Mouse (Mus musculus) R1 (cell line): ENCODE measurements around the gene Pkhd1.

Experiments used
- DNase-seq: peaks from one replicate; pipeline ENCODE4 v3.0.0-alpha.2; 2018; ENCODE audit warnings: low read depth, low spot score

Gene Pkhd1

DNA sequence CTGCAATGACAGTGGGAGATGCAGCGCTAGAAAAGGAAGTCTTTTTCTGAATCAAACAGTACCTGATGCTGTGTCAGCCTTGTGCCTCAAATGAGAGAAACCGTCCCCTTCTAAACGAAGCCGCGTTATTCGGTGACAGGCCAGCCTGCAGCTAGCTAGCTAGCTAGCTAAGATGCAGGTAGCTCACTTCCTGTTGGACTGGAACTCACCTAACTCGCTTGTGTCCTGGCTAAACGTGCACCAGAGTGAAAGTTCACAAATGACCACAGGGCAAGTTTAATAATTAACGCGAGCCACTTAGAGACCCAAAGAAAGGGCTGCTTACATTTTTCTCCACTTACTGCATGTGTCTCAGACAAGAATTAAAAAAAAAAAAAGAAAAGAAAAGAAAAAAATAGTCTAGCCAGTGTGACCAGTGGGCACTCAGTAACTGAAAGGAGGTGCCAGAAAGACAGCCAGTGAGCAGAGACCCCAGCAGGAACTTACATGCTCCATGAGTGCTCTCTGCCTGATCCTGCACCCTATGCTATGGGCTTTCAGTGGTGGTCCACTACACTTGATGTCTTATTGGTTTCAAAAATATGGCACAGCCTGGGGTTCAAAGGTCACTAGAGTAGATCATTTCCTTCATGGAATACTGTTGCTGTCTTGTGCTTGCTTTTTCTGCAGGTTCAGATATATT is at the start of gene Pkhd1:
TSS of gene Pkhd1 (minus strand) at position 216 of the 682 bp plus-strand sequence.
- DNase-seq, result no peak

DNA sequence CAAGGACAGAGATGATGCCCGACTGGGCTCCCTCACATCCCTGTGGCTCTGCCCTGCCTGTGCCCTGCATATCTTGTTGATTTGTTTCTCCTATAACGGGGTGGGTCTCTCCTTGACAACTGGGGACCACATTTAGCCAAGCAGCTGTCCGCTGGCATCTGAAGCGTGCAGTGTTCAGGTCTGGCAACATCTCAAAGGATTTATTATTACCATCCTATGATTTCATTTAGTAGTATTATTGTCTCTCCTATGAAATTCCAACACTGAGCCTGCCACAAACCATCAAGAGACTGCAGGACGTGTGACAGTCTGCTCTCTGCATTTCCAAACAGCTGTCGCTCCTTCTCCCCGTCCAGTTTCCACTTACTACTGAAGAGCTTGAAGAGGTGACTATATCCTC is 49.7 kb upstream of the Pkhd1 start:
- DNase-seq, result no peak

GRCm38 (mm10) chr1:20666233-20666632 is 48.4 kb upstream of the Pkhd1 start:
- no peak for DNase-seq

- no peak for DNase-seq
These were observed 37.2 kb upstream of the Pkhd1 start for GRCm38 (mm10) chr1:20655085-20655484.

DNA sequence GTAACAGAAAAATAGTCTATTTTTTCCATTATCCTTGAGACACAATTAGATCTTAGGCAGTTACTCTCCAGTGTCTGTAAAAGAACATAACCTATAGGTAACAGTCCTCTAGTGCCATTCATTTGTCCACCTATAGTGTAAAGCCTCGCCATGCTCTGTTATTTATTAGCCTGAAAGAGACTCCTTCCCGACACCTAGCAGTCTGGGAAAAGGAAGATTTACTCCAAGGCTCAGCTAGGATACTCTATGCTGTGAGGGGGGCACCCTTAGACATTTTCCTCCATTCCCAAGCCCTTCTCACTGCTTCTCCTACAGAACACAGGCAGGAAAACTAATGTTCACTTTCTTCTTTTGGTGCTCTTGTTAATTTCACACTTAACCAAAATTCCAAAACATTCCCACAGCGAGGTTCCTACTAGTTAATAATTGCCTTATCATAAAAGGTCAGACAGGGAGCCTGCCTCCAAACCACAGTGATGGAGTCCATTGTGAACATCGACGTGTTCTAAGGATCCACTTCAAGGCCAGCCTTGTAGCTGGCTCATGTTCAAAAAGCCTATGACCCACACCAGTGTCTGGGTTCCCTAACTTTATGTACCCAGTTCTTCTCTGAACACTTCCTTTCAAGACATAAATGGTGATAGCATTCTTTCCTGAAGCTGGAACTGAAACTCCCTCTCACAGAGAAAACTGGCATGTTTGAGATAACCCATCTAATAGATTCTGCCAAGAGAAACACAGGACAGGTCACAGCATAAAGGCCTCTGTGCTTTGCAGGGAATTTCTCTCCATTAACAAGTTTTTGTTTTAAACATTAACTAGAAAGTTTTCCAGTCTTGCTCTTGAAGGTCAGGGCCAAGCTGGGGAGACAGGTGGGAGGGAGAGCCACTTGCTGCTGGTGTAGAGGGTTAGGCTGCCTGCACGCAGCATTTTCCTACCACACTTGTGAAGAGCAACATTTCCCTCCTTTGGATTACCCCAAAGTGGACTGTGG is 35.9 kb upstream of the Pkhd1 start:
- no peak for DNase-seq

DNA sequence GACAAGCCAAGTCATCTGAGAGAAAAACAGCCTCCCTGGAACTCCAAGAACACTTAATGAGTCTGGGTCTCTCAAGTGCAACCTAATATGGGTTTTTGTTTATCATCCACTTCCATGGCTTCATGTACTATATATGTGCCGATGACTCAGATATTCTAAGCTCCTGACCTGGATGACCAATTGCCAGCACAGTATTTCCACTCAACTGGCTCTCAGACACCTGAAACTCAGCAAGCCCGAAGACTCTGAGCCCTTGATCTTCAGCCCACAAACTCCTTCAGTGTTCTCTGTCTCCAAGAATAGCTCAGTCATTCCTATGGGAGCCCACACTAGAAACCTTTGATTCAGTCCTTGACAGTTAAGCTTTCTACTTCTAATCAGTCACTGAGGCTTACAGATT is 17.0 kb upstream of the Pkhd1 start:
- no peak for DNase-seq

- no peak for DNase-seq
These were observed 15.5 kb upstream of the Pkhd1 start for GRCm38 (mm10) chr1:20633276-20633869.

- no peak for DNase-seq
These were observed 6.7 kb upstream of the Pkhd1 start for GRCm38 (mm10) chr1:20624564-20624963.

DNA sequence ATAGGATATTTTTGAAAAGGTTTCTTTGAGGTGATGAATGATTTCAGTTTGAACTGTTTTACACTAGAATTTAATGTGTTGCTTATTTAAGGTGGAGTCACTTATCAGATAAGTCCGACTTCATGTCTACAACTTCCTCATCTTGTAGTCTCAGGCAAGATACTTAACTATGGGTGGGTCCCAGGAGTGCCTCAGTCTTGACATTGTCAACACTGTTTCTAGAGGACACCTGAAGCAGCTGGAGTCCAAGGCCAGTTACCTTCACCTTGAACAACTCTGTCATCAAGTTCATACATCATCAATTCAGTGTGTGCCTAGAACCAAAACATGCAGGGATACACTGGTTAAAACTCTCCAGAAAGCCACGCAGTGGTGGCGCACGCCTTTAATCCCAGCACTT is 5.5 kb upstream of the Pkhd1 start:
- DNase-seq, result no peak

GRCm38 (mm10) chr1:20620611-20621010 is 2.7 kb upstream of the Pkhd1 start:
- DNase-seq, result no peak

DNA sequence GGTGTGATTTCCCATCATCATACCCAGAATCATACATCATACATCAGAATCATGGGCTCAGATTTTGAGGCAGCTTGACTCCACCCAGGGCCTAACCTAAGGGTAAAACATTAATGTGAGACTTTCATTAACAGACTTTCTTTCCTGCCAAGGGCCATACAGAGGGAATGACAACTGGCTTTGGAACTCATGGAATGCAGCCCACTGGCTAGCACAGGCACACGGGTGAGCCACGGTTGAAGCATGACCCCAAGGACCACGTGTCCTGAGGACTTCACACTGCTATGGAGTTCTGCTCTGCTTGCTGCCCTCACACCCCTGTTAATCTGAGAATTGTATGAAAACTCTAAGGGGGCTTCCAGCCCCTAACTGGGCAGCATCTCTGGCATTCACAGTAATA is 1.5 kb upstream of the Pkhd1 start:
- no peak for DNase-seq

DNA sequence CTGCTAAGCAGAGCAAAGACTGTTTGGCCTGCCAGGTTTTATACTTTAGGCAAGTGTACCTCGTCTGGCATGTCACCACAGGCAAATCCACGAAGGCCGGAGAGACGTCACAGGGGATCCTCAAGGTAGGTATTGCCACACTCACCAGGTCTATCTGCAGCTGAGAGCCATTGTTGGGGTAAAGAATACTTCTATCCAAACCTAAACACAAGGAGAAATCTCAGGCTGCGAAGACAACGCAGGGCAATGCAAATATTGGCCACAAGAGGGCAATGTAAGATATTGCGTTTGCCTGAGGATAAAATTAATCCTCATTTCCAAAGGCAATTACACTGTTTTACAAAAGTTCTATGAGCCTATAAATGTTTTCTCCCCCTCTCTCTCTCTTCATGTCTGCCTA is 5.2 kb downstream of the Pkhd1 start:
- DNase-seq, result peak; percentile 29

DNA sequence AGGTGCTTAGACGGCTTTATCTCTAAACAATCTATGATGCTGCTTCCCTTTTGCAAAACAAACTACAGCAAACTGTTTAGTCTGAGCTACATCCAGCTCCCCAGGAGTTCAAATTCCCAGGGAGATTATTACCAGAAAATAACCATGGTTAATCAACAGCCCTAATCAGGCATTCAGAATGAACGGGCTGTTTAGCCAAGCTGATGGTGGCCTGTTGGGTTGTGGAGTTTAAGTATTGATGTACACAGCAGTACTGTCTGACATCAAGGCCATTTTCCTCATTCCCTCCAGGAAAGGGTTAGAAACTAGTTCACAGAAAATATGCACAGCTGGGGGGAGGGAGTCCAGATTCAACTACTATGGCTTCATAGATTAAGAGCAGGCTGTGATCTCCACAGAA is 12.4 kb downstream of the Pkhd1 start:
- DNase-seq, result no peak

DNA sequence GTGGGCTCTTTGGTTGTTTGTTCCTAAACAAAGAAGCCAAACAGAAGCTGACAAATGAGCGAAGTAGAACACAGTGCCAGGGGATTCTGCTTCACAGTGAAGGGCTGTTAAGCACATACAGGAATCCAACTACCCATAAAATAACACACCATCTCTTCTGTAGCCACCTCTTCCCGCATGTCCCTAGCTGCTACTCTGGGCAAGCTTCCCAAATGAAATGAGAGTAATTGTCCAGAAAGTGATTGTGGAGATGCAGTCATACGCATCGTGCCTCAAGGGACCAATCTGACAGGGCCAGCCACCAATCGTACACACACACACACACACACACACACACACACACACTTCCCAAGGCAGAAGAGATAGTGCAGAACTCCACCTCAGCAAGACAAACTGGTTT is 27.4 kb downstream of the Pkhd1 start:
- no peak for DNase-seq

DNA sequence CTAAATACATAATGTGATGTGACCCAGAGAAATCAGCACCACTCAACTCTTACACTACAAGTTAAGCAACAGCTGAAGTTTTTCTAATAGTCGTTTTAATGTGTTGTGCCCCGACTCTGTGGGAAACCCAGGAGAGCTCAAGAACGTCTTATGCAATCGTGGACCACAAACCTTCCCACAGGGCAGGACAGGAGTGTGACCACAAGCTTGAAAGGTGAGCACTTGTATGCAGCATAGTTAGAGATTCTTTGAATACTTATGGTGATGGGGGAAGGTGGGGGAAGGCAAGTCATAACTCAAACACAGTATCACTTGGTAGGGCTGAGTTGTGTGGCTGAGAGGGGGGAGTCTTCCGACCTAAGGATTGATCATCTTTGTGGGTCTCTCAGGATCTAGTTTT is 46.4 kb downstream of the Pkhd1 start:
- DNase-seq, result no peak

DNA sequence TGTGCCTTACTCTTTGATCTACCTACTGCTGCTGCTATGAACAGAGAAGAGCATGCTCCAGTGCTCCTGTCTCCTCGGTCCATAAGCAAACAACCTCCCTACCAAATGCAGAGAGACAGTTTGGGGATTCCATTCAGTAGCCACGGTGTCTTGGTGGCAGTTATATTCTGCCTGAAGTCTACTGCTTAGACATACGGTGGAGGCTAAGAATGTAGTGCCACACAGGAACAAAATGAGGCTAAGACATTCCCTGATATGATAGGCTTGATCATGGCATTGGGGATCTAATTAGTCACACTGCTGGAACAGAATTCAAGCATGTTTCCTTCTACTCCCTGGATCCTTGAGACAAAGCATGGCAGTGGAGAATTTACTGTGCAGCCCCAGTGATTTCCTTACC is 48.4 kb downstream of the Pkhd1 start:
- DNase-seq, result no peak

DNA sequence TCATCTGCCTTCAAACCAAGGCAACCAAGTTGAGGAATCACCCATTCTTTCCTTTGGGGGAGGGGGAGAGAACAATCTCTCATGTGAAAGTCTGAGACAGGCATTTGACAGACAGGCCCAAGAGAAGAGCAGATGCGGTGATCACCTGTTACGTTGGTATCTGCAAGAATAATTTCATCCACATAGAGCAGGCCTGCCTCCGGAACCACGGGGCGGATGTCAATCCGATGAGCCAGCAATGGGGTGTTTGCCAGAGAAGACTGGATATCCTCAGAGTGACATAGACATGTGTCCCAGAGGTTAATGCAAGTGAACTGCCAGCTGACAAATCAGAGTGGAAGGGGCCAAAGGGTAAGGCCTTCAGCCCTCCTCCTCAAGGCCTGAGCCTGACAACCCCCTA is 59.4 kb downstream of the Pkhd1 start:
- DNase-seq, result no peak

DNA sequence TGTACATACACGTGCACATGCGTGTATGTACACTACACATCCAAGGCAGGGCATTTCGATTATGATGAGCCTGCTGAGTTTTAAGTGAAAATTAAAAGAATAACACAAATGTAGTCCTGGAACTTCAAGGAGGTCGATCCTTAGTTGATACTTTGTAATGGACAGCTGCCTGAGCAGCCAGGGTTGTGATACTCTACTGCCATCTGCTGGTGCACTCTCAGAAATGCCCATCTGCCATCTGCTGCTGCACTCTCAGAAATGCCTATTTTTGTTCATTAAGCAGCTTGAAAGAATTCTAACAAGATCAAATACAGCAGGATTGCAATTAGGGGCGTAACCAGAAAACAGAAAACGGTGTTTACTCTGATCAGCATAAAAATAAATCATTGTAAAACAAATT is 63.5 kb downstream of the Pkhd1 start:
- DNase-seq, result peak; percentile 44

DNA sequence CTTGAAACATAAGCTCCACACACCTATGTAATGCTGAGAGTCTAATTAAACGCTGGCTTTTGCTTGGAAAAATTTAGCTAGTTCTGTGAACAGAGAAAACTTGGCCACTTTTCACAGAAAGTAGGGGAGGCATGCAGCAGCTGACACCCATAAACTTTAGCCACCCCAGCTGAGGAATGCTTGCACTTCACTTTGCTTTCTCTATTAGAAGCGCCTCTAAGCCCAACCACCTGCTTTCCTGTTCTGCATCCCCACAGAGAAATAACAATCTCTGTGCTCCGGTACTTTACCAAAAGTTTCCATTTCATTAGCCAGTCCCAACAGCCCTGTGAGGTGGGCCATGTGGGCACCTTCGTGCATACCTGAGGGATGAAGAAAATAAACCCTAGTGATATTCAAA is 66.5 kb downstream of the Pkhd1 start:
- no peak for DNase-seq

- peak; percentile 61 for DNase-seq
These were observed 73.3 kb downstream of the Pkhd1 start for GRCm38 (mm10) chr1:20544526-20544925.

GRCm38 (mm10) chr1:20513364-20514084 is 104.3 kb downstream of the Pkhd1 start:
- DNase-seq, result peak; percentile 54

DNA sequence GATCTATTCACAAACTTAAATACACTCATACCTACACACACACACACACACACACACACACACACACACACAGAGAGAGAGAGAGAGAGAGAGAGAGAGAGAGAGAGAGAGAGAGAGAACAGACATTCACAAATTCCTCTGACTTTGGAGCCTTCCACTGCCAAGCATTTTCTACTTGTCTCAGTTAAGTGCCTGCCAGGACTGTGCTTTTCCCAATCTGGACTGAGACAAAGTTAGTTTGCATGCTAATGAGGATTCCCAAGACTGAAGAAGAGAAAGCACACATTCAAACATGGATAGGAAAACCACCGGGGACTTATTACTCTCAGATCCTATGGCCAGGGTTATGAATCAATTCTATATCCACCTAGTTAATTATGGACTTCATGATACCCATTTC is 118.9 kb downstream of the Pkhd1 start:
- no peak for DNase-seq
